Mouse (Mus musculus) embryonic facial prominence, embryonic 12.5 days (tissue): ENCODE measurements around the gene Frmd8. TPM values are rescaled to one million over a fixed set of nuclear protein-coding genes. Genes with fewer than 3 reads are reported as not detected.

Source experiments
- polyA plus RNA-seq: library from polyadenylated mRNA; unstranded; fragments of >200 nt; fragmentation: Nextera tagmentation; extraction: Ambion mirVana; gene quantifications from 2 replicates; pipeline ENCODE4 v1.2.1, GENCODE M21; 2016

The Frmd8 gene
- polyA plus RNA-seq, 1 experiment from 2014 or later, result 41.4 TPM

Other genes with a start within 250 kb of the Frmd8 start
- 46.5 and 49.3 TPM in 2 replicates for gene Rela, start 237.8 kb downstream of the Frmd8 start, polyA plus RNA-seq
- gene Sipa1, start 211.6 kb downstream of the Frmd8 start, polyA plus RNA-seq, result 27.0 and 28.7 TPM in 2 replicates
- gene Map3k11, start 186.5 kb downstream of the Frmd8 start, polyA plus RNA-seq, result 24.7 and 26.0 TPM in 2 replicates
- 33.1 and 37.9 TPM in 2 replicates for gene Pcnx3, start 186.4 kb downstream of the Frmd8 start, polyA plus RNA-seq
- 0.24 TPM in 1 of 2 replicates, not detected in the other for gene Kcnk7, start 170.9 kb downstream of the Frmd8 start, polyA plus RNA-seq
- 14.4 TPM in 2 replicates for gene Ehbp1l1, start 149.0 kb downstream of the Frmd8 start, polyA plus RNA-seq
- gene Fam89b, start 145.6 kb downstream of the Frmd8 start, polyA plus RNA-seq, result 143 and 150 TPM in 2 replicates
- 25.3 and 27.0 TPM in 2 replicates for gene Ltbp3, start 134.4 kb downstream of the Frmd8 start, polyA plus RNA-seq
- 78.8 and 80.0 TPM in 2 replicates for gene Scyl1, start 103.9 kb downstream of the Frmd8 start, polyA plus RNA-seq
- gene Slc25a45, start 2.5 kb upstream of the Frmd8 start, polyA plus RNA-seq, result 2.0 and 3.1 TPM in 2 replicates
- 5.3 and 6.3 TPM in 2 replicates for gene Tigd3, start 18.9 kb upstream of the Frmd8 start, polyA plus RNA-seq
- gene Dpf2, start 37.7 kb upstream of the Frmd8 start, polyA plus RNA-seq, result 192 and 207 TPM in 2 replicates
- gene Cdc42ep2, start 49.5 kb upstream of the Frmd8 start, polyA plus RNA-seq, result 3.6 and 4.2 TPM in 2 replicates
- 80.5 and 82.9 TPM in 2 replicates for gene Pola2, start 88.9 kb upstream of the Frmd8 start, polyA plus RNA-seq
- gene Slc22a20, start 110.9 kb upstream of the Frmd8 start, polyA plus RNA-seq, result not detected in 2 replicates
- 7.0 and 7.7 TPM in 2 replicates for gene Capn1, start 140.6 kb upstream of the Frmd8 start, polyA plus RNA-seq
- gene Syvn1, start 171.3 kb upstream of the Frmd8 start, polyA plus RNA-seq, result 26.4 and 29.8 TPM in 2 replicates
- gene Mrpl49, start 182.5 kb upstream of the Frmd8 start, polyA plus RNA-seq, result 79.3 and 79.4 TPM in 2 replicates
- gene Fau, start 182.6 kb upstream of the Frmd8 start, polyA plus RNA-seq, result 703 and 704 TPM in 2 replicates
- gene Znhit2, start 185.9 kb upstream of the Frmd8 start, polyA plus RNA-seq, result 38.1 and 39.3 TPM in 2 replicates
- 31.9 and 33.2 TPM in 2 replicates for gene Tm7sf2, start 193.1 kb upstream of the Frmd8 start, polyA plus RNA-seq
- gene Vps51, start 202.0 kb upstream of the Frmd8 start, polyA plus RNA-seq, result 76.0 and 78.4 TPM in 2 replicates
- gene Tmem262, start 204.8 kb upstream of the Frmd8 start, polyA plus RNA-seq, result not detected in 2 replicates
- 1.2 and 2.0 TPM in 2 replicates for gene Gm28374, start 207.0 kb upstream of the Frmd8 start, polyA plus RNA-seq
- gene Zfpl1, start 209.7 kb upstream of the Frmd8 start, polyA plus RNA-seq, result 75.5 and 80.8 TPM in 2 replicates
- 40.6 TPM in 2 replicates for gene Cdca5, start 209.7 kb upstream of the Frmd8 start, polyA plus RNA-seq
- gene AC131692.1, start 219.1 kb upstream of the Frmd8 start, polyA plus RNA-seq, result 0.43 and 0.50 TPM in 2 replicates
- 0.55 and 0.64 TPM in 2 replicates for gene Naaladl1, start 230.5 kb upstream of the Frmd8 start, polyA plus RNA-seq
- gene Sac3d1, start 243.4 kb upstream of the Frmd8 start, polyA plus RNA-seq, result 55.6 and 58.8 TPM in 2 replicates